Mouse (Mus musculus) myocyte (in vitro differentiated cells): ENCODE measurements around the gene Phb2.

ENCODE experiments used
- CEBPB ChIP-seq: IDR thresholded peaks from 2 replicates; pipeline ENCODE4 v1.6.1; 2011; ENCODE audit warnings: mild to moderate bottlenecking, moderate library complexity; ENCODE audit not compliant: poor library complexity, insufficient read depth, severe bottlenecking
- E2F4 ChIP-seq: IDR thresholded peaks from one replicate; pipeline ENCODE4 v1.6.1; 2011; ENCODE audit warnings: mild to moderate bottlenecking, control low read depth, moderate library complexity; ENCODE audit not compliant: insufficient read depth
- MAX ChIP-seq: IDR thresholded peaks from one replicate; pipeline ENCODE4 v1.6.1; 2011; ENCODE audit warnings: low read depth, mild to moderate bottlenecking, control low read depth
- MYOD1 ChIP-seq, 3 experiments: IDR thresholded peaks; one replicate each; pipeline ENCODE4 v1.6.1; 2011; ENCODE audit warnings: control low read depth in 2 of 3, low read depth in 2 of 3, mild to moderate bottlenecking in 2 of 3, moderate library complexity in 1 of 3; ENCODE audit not compliant: insufficient read length in 2 of 3, control insufficient read depth in 1 of 3
- MYOG ChIP-seq, 3 experiments: IDR thresholded peaks; one replicate each; pipeline ENCODE4 v1.6.1; 2011; ENCODE audit warnings: control low read depth in 2 of 3, low read depth in 2 of 3, mild to moderate bottlenecking in 2 of 3; ENCODE audit not compliant: insufficient read length in 2 of 3, control insufficient read depth in 1 of 3, insufficient read depth in 1 of 3
- POLR2A ChIP-seq: IDR thresholded peaks from one replicate; pipeline ENCODE4 v1.6.1; 2011; ENCODE audit warnings: low read depth, mild to moderate bottlenecking, control low read depth, moderate library complexity; ENCODE audit not compliant: insufficient read length
- POLR2AphosphoS2 ChIP-seq: IDR thresholded peaks from one replicate; pipeline ENCODE4 v1.6.1; 2011; ENCODE audit warnings: low read depth, control low read depth; ENCODE audit not compliant: insufficient read length
- REST ChIP-seq: IDR thresholded peaks from one replicate; pipeline ENCODE4 v1.6.1; 2011; ENCODE audit warnings: mild to moderate bottlenecking, control low read depth, moderate library complexity; ENCODE audit not compliant: insufficient read depth, insufficient read length
- SRF ChIP-seq: IDR thresholded peaks from one replicate; pipeline ENCODE4 v1.6.1; 2011; ENCODE audit warnings: low read depth; ENCODE audit not compliant: control insufficient read depth, insufficient read length
- TCF12 ChIP-seq: IDR thresholded peaks from one replicate; pipeline ENCODE4 v1.6.1; 2011; ENCODE audit warnings: mild to moderate bottlenecking, control low read depth; ENCODE audit not compliant: poor library complexity, insufficient read depth, severe bottlenecking
- USF1 ChIP-seq: IDR thresholded peaks from one replicate; pipeline ENCODE4 v1.6.1; 2011; ENCODE audit warnings: low read depth, mild to moderate bottlenecking, control low read depth, moderate library complexity

DNA sequence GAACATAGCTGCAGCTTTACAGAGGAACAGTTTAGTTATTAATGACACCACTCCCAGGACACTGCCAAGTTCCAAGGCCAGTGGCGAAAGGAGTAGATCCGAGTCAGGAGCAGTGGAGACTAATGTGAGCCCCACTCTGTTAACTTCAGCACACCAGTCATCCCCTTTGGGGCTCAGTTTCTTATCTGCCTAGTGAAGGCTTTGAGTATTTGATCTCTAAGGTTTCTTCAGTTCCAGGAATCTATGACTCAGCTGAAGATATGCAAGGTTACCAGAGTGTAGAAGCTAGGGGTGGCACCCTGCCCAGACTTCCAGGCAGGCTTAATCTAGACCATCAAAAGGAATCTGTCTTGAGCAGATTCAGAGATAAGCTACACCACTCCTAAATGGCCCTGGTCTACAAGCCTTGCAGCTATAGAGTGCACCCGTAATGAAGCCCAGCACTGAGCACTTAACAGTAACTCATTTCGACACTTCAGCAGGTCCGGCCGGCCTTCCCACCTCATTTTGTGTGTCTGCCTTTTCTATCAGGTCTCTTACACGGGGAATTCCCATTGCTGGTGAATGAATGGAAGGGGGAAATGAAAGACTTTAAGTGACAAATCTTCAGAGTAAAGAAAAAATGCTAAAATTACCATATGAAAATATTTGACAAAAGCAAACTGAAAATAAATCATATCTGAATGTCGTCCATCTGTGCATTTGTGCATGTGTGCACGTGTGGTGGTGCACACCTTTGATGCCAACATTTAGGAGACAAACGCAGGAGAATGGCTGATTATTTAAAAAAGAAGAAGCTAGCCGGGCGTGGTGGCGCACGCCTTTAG, 28.3 kb upstream of the Phb2 start:
- TF ChIP-seq POLR2A (no peak), REST (no peak), CEBPB (no peak), MYOD1 (IDR thresholded peaks at IDR 0.05; ENCODE audit: control insufficient read depth in 1 of 3, insufficient read length in 2 of 3, low read depth in 2 of 3) (no peak), MYOG (IDR thresholded peaks at IDR 0.05; ENCODE audit: control insufficient read depth in 1 of 3, insufficient read depth in 1 of 3, insufficient read length in 2 of 3, low read depth in 2 of 3) (no peak), POLR2AphosphoS2 (no peak), USF1 (no peak), TCF12 (no peak), SRF (no peak), E2F4 (no peak), MAX (no peak)
